Mouse (Mus musculus) naive thymus-derived CD4-positive, alpha-beta T cell, adult 5 months (primary cell): Measurements from ENCODE around the gene Rab11fip5. TPM values are rescaled to one million over a fixed set of nuclear protein-coding genes. Genes with fewer than 3 reads are reported as not detected.

Source experiments
- polyA plus RNA-seq: library from polyadenylated mRNA; unstranded; fragments of 100-300 nt; shearing (Covaris generic); gene quantifications from one replicate; pipeline ENCODE4 v1.2.1, GENCODE M21; 2017

The Rab11fip5 gene
- 0.58 TPM for polyA plus RNA-seq

DNA sequence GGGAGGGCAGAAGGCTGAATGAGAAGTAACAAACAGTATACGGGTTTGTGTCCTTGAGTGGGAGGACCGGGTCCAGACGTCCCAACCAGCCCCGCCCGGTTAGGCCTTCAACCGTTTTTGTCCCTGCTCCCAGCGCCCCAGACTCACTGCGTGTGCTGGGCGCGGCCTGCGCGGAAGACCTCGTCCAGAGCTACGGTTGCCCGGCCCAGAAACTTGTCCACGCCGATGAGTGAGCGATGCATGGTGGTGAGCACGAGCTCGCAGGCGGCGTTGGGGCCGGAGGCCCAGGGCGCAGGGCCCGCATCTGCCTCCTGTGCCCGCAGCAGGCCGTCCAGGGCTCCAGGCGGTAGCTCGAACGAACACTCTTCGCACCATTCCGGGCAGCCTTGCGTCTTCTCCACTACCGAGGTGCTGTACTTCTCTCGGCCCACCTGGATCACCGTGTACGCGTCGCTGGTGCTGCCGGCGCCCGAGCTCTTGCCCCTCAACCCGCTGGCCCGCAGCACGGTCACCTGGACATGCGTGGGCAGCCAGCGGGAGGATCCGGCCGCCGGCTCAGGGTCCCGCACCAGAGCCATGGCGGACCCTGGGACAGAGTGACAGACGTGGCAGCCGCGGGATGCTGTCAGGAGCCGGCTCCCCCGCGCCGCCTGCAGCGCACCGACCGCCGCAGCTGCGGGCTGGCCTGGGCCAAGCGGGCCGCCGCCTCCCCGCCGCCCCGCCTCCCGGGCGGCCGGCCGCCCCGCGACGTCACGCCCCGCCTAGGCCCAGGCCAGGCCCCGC is at the start of gene Rab11fip5:
Gene Rab11fip5, minus strand, starts transcription at position 684 of the 783 bp plus-strand sequence.

GRCm38 (mm10) chr6:85423836-85424379 is 49.5 kb upstream of the Rab11fip5 start, which contains the start of gene Noto:
Gene Noto, plus strand, starts transcription at chr6:85423886.

DNA sequence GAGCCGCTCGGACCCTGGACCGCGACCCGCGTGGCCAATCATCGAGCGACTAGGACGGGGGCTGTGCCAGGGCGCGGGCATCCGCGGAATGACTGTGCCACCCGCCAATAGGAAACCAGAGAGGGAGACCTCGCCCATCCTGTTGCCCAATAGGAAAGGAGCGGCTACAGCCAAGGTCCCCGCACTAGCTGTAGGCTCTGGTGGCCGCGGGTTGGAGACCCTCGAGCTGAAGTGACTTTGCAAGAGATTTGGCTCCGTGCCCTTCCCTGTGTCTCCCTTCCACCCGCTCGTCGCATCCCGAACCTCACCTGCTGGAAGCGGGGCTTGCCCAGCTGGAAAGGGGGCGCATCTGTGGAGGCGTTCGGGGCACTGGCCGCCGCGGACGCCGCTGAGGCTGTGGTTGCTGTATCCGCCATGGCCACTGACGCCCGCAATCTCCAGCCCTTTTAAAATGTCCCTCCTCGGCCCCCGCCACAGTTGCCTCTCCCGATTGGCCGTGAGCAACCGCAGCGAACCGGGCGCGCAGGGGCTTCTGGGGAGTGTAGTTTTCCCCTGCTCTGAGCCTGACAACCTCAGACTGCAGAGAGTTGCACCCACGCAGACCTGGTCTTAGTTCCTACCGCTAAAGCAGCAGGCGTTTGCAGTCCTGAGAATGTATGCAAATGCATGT is 41.3 kb downstream of the Rab11fip5 start, which contains the start of gene Sfxn5:
Gene Sfxn5, minus strand, starts transcription at position 423 of the 670 bp plus-strand sequence.

Other genes starting within 250 kb of the Rab11fip5 start
- gene Spr, start 236.9 kb downstream of the Rab11fip5 start, polyA plus RNA-seq = 48.0 TPM
- not detected for gene Emx1, start 187.2 kb downstream of the Rab11fip5 start, polyA plus RNA-seq
- gene Sfxn5, start 41.2 kb downstream of the Rab11fip5 start, polyA plus RNA-seq = 1.5 TPM
- gene Noto, start 49.3 kb upstream of the Rab11fip5 start, polyA plus RNA-seq = not detected
- gene Smyd5, start 57.4 kb upstream of the Rab11fip5 start, polyA plus RNA-seq = 34.2 TPM
- gene Cct7, start 76.9 kb upstream of the Rab11fip5 start, polyA plus RNA-seq = 313 TPM
- 20.5 TPM for gene Pradc1, start 77.3 kb upstream of the Rab11fip5 start, polyA plus RNA-seq
- gene Fbxo41, start 128.4 kb upstream of the Rab11fip5 start, polyA plus RNA-seq = not detected
- not detected for gene Egr4, start 139.0 kb upstream of the Rab11fip5 start, polyA plus RNA-seq
- 1.3 TPM for gene Alms1, start 212.9 kb upstream of the Rab11fip5 start, polyA plus RNA-seq